Mouse (Mus musculus): Measurements from ENCODE around the gene Neurog3. TPM values are rescaled to one million over a fixed set of nuclear protein-coding genes. Genes with fewer than 3 reads are reported as not detected.

The Neurog3 gene
- total RNA-seq, 2 experiments from 2014 or later, result not detected

DNA sequence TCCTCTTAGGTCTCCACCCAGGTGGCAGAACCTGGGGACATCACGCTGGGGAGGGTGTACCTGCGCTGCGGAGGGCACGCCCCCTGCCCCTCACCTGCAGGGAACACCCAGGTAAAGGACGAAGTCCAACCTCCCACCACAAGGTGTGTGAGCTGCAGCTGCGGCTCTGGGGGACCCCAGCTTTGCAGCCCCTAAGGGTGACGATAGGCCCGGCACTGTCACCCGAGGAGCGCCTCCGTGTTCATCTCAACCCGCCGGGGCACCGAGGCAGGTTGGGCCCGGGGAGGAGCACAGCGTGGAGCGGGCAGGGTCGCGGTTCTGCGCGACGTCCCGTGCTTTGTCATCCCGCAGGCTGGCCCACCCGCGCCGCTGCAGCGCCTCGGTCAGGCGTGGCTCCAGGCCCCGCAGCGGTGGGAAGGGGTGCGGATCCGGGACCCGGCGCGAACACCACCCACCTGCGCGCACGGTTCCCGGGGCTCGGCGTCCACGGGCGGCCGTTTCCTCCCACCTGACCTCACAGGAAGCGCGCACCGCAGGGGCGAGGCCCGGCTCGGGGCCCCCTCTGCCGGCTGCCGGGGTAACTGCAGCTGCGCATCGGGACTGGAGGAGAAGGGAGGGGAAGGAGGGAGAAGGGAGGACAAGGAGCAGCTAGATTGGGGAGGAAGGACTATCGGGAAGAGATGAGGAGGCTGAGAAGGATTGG, 22.2 kb upstream of the Neurog3 start:
- H3K4me3 ChIP-seq, result peak overlapping the region; percentile 90
- peak; percentile 96 for TF ChIP-seq CTCF (conservative IDR thresholded peaks at IDR 0.05)
- peak; percentile 86 to 95 for DNase-seq (ENCODE audit: low spot score in 2 of 2)
- peak overlapping the region; percentile 87 for H3K27ac ChIP-seq

DNA sequence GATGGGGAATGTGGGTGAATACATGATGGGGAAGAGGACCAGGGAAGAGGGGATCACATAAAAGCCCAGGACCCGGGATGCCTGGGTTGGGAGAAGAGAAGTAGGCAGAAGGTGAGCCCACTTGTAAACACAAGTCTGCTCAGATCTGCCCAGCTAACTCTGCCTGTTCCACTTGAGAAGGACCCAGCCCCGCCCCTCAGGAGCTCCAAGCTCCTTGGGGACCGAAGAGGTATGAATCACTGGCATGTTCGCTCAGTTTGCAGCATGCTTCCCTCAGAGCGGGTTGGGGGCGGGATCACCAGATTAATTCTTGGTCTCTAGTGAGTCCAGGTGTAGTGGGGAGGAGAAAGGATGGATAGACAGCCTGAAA, 21.7 kb upstream of the Neurog3 start:
- peak in 1 of 2 experiments; percentile 24 for DNase-seq (ENCODE audit: low spot score in 2 of 2)
- no peak; the same call in 1 of the 2 replicates for TF ChIP-seq CTCF (conservative IDR thresholded peaks at IDR 0.05)
- peak overlapping the region; percentile 90 for H3K4me3 ChIP-seq
- H3K27ac ChIP-seq, result peak overlapping the region; percentile 87

GRCm38 (mm10) chr10:62113865-62114647, 18.8 kb upstream of the Neurog3 start:
- Histone ChIP-seq H3K4me3 (no peak overlapping the region), H3K27ac (no peak overlapping the region)
- DNase-seq (ENCODE audit: low spot score in 2 of 2), result no peak
- TF ChIP-seq CTCF (conservative IDR thresholded peaks at IDR 0.05), result no peak

DNA sequence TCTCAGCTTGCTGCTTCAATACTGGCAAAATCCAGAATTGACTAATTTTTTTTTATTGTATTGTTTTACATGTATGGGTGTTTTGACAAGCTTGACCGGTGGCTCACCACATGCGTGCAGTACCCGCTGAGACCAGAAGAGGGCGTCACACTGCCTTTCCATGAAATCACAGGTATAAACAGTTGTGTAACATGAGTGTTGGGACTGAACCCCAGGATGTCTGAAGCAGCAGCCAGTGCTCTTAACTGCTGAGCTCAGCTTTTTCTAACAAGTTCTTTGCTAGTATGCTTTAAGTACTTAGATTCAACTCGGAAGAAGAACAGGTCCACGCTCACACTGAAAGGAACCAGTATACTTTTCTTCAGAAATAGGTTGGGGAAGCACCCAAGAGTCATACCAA, 5.8 kb upstream of the Neurog3 start:
- DNase-seq (ENCODE audit: low spot score in 2 of 2), result no peak
- TF ChIP-seq CTCF (conservative IDR thresholded peaks at IDR 0.05), result peak; percentile 72
- Histone ChIP-seq H3K4me3 (no peak overlapping the region), H3K27ac (no peak overlapping the region)

DNA sequence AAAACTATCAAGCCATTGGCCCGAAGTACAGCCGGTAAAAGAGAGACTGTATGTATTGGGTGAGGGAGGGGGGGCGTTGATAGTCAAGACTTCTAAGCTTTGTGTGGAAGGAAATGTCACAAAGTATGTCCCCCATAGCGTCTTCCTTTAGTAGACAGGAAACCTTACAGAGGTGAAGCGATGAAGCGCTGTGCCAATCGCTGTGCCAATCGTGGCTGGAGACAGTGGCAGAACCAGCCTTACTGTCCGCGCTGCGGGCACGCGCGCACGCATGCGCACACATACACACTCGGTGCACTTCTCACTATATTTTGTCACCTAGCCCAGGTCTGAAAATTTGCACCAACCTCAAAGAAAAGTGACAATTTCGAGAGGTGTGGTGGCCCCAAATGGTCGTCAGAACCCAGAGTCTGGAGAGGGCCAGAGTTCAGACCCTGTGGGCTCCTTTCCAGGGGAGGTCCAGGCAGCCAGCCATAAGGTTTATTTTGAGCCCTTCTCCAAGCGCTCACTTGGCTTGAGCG, 5.1 kb upstream of the Neurog3 start:
- no peak for TF ChIP-seq CTCF (conservative IDR thresholded peaks at IDR 0.05)
- DNase-seq (ENCODE audit: low spot score in 2 of 2), result no peak
- Histone ChIP-seq H3K4me3 (no peak overlapping the region), H3K27ac (no peak overlapping the region)

- peak; percentile 38 to 41 for DNase-seq (ENCODE audit: low spot score in 2 of 2)
- Histone ChIP-seq H3K27ac (no peak overlapping the region), H3K4me3 (peak overlapping the region; percentile 26)
- TF ChIP-seq CTCF (conservative IDR thresholded peaks at IDR 0.05), result no peak
Observed at GRCm38 (mm10) chr10:62128316-62128951, 4.5 kb upstream of the Neurog3 start.

GRCm38 (mm10) chr10:62135696-62136470, 3.0 kb downstream of the Neurog3 start:
- DNase-seq (ENCODE audit: low spot score in 2 of 2), result no peak
- TF ChIP-seq CTCF (conservative IDR thresholded peaks at IDR 0.05), result no peak
- H3K27ac ChIP-seq, result no peak overlapping the region
- no peak overlapping the region for H3K4me3 ChIP-seq

GRCm38 (mm10) chr10:62137150-62137549, 4.3 kb downstream of the Neurog3 start:
- TF ChIP-seq CTCF (conservative IDR thresholded peaks at IDR 0.05), result no peak
- Histone ChIP-seq H3K4me3 (no peak overlapping the region), H3K27ac (no peak overlapping the region)
- no peak for DNase-seq (ENCODE audit: low spot score in 2 of 2)

DNA sequence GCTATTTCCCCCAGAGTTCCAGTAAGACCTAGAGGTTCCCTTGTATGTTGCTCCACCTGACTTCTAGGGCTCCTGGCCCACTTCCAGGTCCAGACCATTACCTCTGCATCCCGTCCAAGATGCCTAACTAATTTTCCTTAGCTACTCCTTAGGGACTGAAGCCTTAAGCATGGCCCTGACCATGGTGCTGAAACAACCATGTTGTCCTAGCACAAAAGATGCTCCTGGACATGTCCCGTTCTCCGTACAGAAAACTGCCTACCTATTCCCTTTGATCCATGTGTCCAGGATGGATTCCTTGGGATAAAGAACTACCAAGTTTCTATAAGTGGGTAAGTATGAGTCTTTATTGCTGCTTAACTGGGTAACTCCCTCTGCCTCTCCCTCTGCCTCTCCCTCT, 5.2 kb downstream of the Neurog3 start:
- TF ChIP-seq CTCF (conservative IDR thresholded peaks at IDR 0.05), result no peak
- DNase-seq (ENCODE audit: low spot score in 2 of 2), result no peak
- no peak overlapping the region for H3K27ac ChIP-seq
- H3K4me3 ChIP-seq, result no peak overlapping the region

- H3K27ac ChIP-seq, result no peak within 1 kb of the TSS
- no peak for DNase-seq (ENCODE audit: low spot score in 2 of 2)
- TF ChIP-seq CTCF (conservative IDR thresholded peaks at IDR 0.05), result no peak
- H3K4me3 ChIP-seq, result no peak within 1 kb of the TSS
Observed at GRCm38 (mm10) chr10:62143820-62144219, 10.9 kb downstream of the Neurog3 start, which contains the start of gene Fam241b. TSS of gene Fam241b (minus strand) at chr10:62143920.

GRCm38 (mm10) chr10:62145957-62146356, 13.1 kb downstream of the Neurog3 start:
- H3K27ac ChIP-seq, result no peak overlapping the region
- no peak overlapping the region for H3K4me3 ChIP-seq
- TF ChIP-seq CTCF (conservative IDR thresholded peaks at IDR 0.05), result no peak
- no peak for DNase-seq (ENCODE audit: low spot score in 2 of 2)

DNA sequence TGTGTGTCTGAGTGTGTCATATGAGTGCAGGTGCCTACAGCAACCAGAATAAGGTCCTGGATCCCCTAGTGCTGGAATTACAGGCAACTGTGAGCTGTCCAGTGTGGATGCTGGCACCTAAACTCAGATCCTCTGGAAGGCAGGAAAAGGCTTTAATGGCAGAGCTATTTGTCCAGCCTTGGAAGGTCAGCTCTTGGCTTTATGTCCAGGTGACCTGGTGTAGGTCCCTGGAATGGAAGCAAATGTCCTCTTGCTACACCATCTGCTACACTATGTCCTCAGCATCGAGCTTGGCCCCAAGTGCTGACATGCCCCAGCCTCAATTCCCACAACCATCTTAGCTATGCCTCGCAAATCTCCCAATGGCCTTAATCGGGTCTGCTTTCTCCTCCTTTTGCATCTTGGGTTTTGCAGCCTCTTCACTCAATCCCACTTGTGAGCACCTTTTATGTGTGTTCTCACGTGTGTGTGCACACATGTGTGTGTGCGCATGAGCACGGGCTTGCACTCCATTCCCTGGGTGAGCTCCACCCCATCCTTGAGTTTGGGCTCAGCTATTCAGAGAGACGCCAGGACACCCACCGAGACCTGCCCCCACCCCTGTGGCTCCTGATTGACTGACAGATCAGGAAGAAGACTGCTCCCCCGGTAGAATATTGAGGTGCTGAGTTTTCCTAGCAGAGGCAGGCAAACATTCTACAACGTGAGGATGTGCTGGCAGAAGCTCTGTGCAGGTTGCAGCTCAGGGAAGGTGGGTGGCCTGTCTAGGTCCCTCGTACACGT, 14.8 kb downstream of the Neurog3 start:
- DNase-seq (ENCODE audit: low spot score in 2 of 2), result no peak
- no peak overlapping the region for H3K27ac ChIP-seq
- no peak overlapping the region for H3K4me3 ChIP-seq
- no peak for TF ChIP-seq CTCF (conservative IDR thresholded peaks at IDR 0.05)

Data from layer of hippocampus, adult 2 months (tissue).